Mouse (Mus musculus): ENCODE results near the gene Btrc.

GRCm38 (mm10) chr19:45412694-45413093 is 49.2 kb downstream of the Btrc start:
- no peak for TF ChIP-seq CTCF (IDR thresholded peaks at IDR 0.05; ENCODE audit: control insufficient read depth, insufficient read depth, insufficient read length)
- TF ChIP-seq FOSL1 (IDR thresholded peaks at IDR 0.05; ENCODE audit: insufficient read depth, low read length, poor library complexity, severe bottlenecking) = no peak
- TF ChIP-seq MAX (IDR thresholded peaks at IDR 0.05) = no peak
- TF ChIP-seq CEBPB (IDR thresholded peaks at IDR 0.05; ENCODE audit: low read depth) = no peak
- no peak for TF ChIP-seq MYOD1 (IDR thresholded peaks at IDR 0.05; ENCODE audit: control insufficient read depth, insufficient read length, low read depth)
- TF ChIP-seq USF1 (IDR thresholded peaks at IDR 0.05; ENCODE audit: low read depth) = no peak
- TF ChIP-seq MYOG (IDR thresholded peaks at IDR 0.05; ENCODE audit: control insufficient read depth, extremely low read depth, insufficient read length) = no peak

Data from C2C12 (cell line).